Mouse (Mus musculus) left cerebral cortex, postnatal 14 days (tissue): ENCODE data around the gene Pfkfb1. TPM values are rescaled to one million over a fixed set of nuclear protein-coding genes. Genes with fewer than 3 reads are reported as not detected.
A peak's percentile ranks its signal among the peaks of the same experiment; 100 is the strongest.

Experiments
- DNase-seq, 2 experiments: peaks; one replicate each; pipeline ENCODE4 v3.0.0; 2021 to 2022; ENCODE audit warnings: low spot score in 2 of 2, mixed read lengths in 1 of 2
- intact Hi-C: fragments of 180-260 bp; cut with DNase I; formaldehyde crosslinking; loops from one replicate; pipeline ENCODE4 v1.15.1; 2025
- microRNA-seq, 2 experiments: library from miRNA; unstranded; fragments of <30 nt; microRNA quantifications; one replicate each; pipeline ENCODE4 v1.2.0; 2022
- total RNA-seq, 2 experiments: library from RNA; stranded (reverse); gene quantifications; 2 replicates each; pipeline ENCODE4 v1.2.3; 2021

Pfkfb1 gene
- total RNA-seq, 2 experiments from 2014 or later: 1.8 to 2.1 TPM

- DNase-seq: peak in 1 of 2 experiments; percentile 43
- intact Hi-C loops: loop anchor here (5.0 to 10.0 kb wide), 2 partner anchors 145 to 328 kb away; no protein-coding TSS in a partner anchor
These were observed 69.1 kb downstream of the Pfkfb1 start, which contains the start of gene Tro for GRCm38 (mm10) chrX:150656908-150657796. Gene Tro (minus strand): TSS chrX:150657583.

GRCm38 (mm10) chrX:150657797-150658118 lies 69.7 kb downstream of the Pfkfb1 start:
- intact Hi-C loops: loop anchor here (5.0 to 10.0 kb wide), 2 partner anchors 145 to 327 kb away; no protein-coding TSS in a partner anchor
- DNase-seq: no peak

GRCm38 (mm10) chrX:150662809-150663208 lies 74.8 kb downstream of the Pfkfb1 start:
- intact Hi-C loops: no loop called here
- DNase-seq: no peak

- intact Hi-C loops: no loop called here
- DNase-seq: no peak
These were observed 89.5 kb downstream of the Pfkfb1 start for GRCm38 (mm10) chrX:150677505-150677904.

Small RNA genes within 50 kb of the gene (microRNA-seq; reads per million reads assigned to microRNA genes)
- gene Mir3620: 0 reads per million in 2 experiments

Other genes with a start within 250 kb of the Pfkfb1 start
- 10 to 100 TPM; 45.2 to 45.8 TPM for gene Tmem29, start 129.1 kb upstream of the Pfkfb1 start, total RNA-seq
- gene Alas2, start 40.9 kb upstream of the Pfkfb1 start, total RNA-seq: 10 to 100 TPM; 12.7 to 13.4 TPM
- gene Apex2, start 1.6 kb downstream of the Pfkfb1 start, total RNA-seq: 10 to 100 TPM; 13.7 to 16.2 TPM
- 100 to 1,000 TPM; 140 to 147 TPM for gene Tro, start 69.4 kb downstream of the Pfkfb1 start, total RNA-seq
- 10 to 100 TPM; 52.2 to 54.6 TPM for gene Maged2, start 226.1 kb downstream of the Pfkfb1 start, total RNA-seq